Mouse (Mus musculus) adrenal gland, adult 2 months (tissue): ENCODE results near the gene Lemd1. TPM values are rescaled to one million over a fixed set of nuclear protein-coding genes. Genes with fewer than 3 reads are reported as not detected.

Experiments
- DNase-seq: peaks from one replicate; pipeline ENCODE4 v3.0.0; 2021
- polyA plus RNA-seq: library from polyadenylated mRNA; depleted of rRNA; stranded (reverse); fragments of >200 nt; gene quantifications from 2 replicates; pipeline ENCODE4 v1.2.3, GENCODE M21; 2012
- total RNA-seq, 2 experiments: library from RNA; stranded (reverse); gene quantifications; 2 replicates each; pipeline ENCODE4 v1.2.3; 2021

The Lemd1 gene
- total and polyA plus RNA-seq, 3 experiments, result 0.20 to 0.41 TPM; not detected in 1

DNA sequence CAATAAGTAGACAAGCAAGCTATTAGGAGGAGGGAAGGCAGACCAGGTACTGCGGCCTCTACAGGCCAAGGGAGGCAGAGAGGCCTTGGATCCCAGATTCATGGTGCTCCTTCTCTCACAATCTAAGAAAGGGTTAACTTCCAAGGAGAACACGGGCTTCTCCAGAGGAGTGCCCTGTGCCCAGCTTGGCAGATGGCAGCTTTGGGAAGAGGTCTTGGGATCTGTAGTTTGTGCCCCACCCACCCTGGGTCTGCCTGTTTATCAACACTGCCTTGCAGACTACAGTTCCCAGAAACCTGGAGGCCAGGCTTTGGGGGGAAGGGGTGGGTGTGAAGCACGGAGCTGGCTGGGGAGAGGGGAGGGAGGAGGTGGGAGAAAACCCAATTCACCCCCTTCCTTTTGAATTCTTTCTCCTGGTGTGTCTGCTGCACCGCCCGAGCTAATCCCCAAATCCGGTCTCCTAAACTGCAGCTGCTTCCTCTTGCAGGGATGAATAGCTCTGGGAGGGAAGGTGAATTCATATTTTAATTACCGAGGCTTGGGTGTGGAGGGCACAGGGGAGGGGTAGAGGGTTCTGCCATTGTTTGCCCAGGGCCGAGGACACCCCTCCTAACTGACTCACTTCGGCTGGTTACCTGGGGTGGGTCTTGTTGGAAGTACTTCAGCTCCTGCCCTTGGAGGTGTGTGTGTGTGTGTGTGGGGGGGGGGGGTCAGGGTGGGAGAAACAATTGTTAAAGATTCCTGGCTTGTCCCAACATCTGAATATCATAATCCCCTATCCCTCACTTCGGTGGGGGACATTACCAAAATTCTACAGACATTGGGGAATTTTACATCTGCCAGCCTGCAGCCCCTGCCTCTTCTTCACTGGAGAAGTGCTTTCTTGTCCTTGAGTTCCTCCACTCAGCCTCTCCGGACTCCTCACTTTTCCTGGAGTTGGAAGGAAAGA is 9.6 kb downstream of the Lemd1 start:
- DNase-seq, result no peak

DNA sequence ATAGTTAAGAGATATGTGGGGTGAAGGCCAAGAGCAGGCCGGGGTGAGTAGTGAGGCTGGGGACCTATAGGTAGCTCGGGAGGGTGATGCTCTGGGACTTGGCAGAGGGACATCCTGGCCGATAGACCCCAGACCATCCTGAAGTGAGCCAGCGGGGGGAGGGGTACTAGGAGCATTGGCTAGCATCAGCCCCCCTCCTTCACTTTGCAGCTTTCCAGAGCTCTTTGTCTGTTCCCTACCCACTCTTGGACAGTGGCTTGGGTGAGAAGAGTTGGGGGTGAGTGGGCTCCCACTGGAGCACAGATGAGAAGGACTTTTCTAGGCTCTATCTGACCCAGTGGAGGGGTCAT is 10.3 kb downstream of the Lemd1 start:
- DNase-seq, result no peak

DNA sequence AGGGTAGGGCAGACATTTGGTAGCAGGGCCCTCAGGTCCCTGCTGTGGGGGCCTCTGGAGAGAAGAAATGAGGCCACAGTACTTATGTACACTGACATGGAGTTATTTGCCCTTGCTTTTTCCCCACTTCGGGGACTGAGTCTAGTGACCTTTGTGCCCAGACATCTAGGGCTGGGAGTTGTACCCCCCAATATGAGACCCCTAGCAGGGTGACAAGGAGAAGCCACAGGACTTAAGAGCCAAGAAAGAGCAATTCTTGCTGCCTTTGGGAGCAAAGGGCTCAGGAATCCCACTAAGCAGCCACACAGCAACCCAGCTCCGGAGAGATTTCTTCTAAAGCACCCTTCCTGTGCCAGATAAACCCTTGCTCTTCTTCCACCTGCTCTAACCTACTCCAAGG is 10.7 kb downstream of the Lemd1 start:
- no peak for DNase-seq

DNA sequence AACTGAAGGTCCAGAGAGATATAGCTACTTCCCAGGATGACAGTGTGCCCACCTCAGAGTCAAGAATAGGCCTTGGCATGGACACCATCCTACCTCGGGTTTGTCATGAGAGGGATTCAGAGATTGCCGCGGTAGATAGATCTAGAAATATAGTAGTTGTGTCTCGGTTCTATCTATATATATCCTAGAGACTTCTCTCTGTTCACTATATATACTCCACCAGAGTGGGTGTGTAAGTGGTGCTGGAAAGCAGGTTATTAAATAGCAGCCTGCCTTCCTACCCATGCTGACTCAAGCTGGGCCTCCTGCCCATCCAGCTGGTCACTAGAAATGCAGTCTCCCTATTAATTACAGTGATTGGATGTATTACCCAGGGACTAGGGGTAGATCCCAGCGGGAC is 11.5 kb downstream of the Lemd1 start:
- no peak for DNase-seq

DNA sequence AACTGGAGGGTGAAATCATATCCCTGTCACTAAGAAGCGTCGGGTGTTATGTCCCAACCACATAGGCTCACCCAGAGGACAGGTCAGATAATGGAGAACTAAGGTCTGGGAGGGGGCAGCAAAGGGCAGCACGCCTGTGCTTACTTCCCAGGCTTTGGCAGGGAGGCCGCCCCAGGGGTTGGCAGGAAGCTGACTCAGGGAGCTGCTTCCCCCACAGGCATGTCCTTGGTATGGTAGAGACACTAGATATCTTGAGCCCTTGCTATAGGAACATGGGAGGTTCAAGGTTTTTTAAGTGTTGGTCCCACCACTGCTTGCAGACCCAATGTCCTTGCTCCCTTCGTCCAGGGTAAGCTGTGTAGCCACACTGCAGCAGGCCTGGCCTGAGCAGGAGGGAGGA is 14.7 kb downstream of the Lemd1 start:
- DNase-seq, result peak; percentile 52

DNA sequence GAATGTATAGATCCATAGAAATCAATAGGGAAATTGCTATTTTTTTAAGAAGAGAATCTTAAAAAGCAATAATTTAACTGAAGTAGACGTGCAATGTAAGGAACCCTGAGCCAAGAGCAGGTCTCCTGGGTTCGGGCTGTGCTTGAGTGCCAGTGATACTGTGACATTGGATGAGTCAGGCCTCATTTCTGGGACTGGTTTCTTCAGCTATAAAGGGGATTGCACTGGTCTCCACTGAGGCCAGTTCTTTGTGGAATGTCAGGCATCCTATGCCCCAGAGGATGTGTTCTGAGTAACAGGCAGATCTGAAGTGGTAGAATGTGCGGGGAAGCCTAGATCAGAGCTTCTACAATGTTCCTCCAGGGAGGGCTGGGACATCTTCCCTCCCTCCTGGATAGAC is 15.6 kb downstream of the Lemd1 start:
- DNase-seq, result no peak

DNA sequence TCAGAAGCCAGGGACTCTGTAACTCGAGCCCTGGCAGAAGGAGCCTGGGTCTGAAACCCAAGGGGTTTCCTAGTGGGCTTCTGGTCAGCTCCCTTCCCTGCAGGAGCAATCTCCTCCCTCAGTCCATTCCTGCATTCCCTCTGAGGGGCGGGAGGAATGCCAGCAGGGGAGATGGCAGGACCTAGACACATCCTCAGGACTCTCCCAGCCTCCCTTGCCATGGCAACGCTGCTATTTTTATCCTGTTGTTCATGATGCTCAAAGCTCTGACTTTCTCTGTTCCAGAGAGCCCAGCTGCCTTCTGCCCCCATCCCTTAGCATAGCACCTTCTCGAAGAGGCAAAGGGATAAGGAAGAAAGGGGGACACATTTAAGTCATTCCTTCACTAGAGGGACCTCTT is 16.9 kb downstream of the Lemd1 start:
- DNase-seq, result no peak

DNA sequence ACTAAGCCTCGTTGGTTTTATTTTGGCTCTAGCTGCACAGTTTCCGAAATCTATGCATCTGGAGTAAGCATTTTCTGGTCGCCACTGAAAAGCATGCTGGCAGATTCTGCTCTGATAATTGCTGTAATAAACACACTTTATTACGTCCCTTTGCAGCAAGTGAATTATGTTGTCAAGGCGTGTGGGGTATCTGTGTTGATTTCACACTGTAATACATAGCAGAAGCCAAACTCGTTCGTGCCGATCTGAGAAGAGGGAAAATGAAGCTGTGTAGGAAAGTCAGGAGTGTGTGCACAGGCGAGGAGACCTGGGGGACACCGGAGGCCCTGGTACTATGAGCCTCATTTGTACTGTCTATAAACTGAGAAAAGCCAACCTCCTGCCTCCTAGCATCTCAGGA is 18.2 kb downstream of the Lemd1 start:
- DNase-seq, result no peak

DNA sequence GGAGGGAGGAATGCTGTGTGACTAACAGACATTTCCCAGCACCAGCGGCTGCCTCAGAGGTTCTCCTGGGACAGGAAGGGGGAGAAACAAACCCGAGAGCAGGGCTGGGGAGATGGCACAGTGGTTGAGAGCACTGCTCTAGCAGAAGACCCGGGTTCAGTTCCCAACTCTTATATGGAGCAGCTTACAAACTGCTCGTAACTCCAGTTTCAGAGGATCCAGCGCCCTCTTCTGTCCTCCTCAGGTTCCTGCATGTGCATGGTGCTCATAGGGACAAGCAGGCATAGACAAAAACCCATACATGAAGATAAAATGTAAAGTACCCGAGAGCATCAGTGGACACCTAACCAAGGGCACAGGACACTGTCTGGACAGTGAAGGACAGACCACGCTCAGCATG is 19.7 kb downstream of the Lemd1 start:
- peak; percentile 66 for DNase-seq

DNA sequence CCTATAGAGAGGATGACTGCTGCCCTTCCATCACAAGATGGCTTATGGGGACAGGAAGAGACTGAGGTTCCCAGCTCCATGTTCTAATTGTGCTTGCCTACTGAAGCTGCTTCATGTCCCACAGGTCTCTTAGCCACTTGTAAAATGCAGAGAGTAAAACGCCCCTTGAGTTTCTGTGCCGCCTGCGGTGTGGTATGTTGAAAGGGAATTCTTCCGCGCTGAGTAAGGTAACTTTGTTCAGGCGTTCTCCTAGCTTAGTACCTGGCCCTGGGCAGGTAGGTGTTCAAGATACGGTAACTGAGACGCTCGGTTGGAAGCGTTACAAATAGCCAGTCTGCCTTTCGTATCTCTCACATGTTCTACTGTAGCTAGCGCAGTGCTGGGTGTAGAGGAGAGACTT is 20.4 kb downstream of the Lemd1 start:
- DNase-seq, result peak; percentile 11

DNA sequence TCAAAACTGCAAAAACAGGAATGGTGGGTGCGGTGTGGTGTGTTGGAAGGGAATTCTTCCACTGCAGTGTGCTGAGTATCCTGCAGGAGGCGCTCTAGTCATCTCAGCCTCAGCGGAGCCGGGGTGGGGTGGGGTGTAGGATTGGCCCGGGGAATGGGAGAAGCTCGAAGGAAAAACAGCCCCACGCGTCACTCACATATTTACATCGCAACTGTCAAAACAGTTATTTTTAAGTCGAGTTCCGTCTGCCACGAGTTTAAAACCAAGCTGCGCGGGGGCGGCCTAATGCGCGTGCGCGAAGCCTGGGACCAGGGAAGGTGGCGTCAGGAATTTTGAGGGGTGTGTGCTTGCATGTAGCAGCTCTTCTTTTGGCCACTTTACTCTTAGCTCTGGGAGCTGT is 21.0 kb downstream of the Lemd1 start:
- DNase-seq, result peak; percentile 67

DNA sequence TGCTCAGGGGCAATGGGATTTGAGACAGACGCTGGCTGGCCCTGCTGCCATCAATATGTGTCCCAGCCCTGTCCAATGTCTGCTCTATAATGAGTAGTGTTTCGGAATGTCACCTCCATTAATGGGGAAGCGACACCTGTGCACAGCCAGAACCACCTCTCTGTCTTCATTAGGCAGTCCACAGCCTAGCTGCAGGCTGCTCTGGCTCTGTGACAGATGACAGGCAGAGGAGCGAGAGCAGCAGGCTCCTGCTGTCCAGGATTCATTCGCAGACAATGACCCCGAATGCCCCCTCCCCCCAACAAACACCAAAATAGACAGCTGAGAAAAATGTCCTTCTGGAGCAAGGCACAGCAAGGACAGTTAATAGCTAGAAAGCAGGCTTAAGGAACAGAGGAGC is 21.8 kb downstream of the Lemd1 start:
- DNase-seq, result no peak

DNA sequence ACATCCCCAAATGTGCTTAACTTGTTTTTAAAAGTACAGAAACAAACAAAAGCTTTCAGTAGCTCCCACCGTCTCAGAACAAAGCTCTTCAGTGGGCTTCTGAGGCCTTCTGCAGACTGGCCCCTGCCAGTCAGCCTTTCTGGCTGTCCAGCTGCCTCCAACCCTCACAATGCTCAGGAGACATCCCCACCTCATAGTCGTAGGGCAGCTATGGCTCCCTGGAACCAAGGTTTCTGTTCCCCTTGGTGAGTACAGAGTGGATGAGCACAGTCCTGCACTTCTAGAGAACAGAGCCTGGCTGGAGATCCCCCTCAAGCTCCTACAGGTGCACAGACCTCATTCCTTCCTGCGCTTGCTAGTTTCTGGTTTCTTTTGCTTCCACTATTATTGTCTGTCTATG is 25.0 kb downstream of the Lemd1 start:
- no peak for DNase-seq

DNA sequence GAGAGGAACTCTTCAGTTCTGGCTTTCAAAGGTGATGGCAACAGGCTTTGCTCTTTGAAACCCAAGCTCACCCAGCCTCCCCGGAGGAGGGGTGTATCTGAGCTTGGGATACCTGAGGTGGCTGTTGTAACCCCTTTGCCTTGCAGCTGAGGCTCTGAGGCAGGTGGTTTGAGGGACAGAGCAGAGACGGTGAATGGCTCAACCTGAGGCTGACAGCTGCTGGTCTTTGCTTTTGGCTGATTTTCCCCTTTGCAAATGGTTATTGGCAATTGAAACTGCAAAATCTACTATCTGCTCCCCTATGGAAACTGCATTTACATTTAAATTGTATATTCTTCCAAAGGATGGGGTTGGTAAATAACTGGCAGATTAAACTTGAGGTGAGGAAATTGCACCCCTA is 30.4 kb downstream of the Lemd1 start:
- DNase-seq, result no peak

DNA sequence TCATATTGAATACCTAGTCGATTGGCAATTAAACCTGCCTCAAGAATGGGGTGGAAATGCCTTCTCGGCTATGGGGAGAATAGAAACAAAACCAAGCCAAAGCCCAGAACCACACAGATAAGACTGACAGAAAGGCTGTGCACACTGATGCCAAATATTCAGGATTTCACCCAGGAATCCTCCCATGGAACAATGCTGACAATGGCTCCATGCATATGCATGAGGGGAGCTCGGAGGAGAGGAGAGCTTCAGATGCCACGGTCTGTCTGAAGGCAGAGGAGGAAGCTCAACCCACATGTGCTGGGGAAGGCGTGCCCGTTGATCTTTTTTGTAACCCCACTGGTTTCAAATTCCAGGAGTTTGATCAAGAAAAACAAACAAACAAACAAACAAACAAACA is 30.9 kb downstream of the Lemd1 start:
- no peak for DNase-seq

DNA sequence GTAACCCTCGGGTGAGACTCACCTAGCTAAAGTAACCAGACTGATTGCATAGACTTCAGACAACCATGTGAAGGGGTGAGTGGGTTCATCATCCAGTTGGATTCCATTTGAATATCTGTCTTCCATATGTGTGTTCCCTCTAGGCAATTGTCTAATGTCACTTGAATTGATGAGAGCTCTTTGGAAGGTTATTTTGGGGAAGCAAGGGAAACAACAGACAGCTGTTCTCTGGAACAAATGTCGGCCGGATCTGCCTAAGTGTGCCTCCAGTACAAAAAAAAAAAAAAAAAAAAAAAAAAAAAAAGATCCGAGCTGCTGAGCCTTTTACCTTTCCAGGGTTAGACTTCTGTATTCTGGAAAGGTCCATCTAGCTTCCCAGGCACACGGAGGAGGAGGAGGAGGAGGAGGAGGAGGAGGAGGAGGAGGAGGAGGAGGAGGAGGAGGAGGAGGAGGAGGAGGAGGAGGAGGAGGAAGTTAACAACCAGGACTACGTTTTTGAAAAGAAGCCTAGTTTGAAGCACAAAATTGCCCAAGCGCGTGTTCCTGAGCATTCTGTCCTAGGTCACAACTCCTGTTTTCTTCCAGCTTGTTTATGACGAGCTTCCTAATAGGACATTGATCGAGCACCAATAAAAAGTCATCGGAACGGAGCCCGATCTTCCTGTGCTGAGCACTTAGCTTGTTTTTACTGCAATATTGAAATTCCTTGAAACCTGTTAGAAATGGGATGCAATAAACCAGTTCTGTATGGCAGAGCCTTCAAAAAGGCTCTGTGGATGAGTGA is 35.3 kb downstream of the Lemd1 start:
- DNase-seq, result no peak

DNA sequence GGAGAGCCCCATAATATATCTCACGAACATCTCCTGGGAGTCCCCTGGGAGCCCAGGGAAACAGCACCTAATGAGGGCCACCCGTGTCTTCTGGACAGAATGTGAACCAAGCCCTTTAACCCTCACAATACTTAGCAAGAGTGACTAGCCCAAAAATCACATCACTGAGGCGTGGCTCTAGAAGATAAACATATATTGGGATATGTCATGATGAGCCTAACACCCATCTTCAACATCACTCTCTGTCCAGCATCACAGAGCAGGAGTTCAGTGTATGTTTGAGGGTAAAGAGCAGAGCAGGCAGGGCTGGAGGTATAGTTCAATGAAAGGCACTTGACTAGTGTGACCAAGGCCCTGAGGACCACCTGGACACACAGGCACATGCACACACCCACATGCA is 38.4 kb downstream of the Lemd1 start, which contains the start of gene Gm10188:
TSS of gene Gm10188 (minus strand) at position 101 of the 400 bp plus-strand sequence.
- no peak for DNase-seq

DNA sequence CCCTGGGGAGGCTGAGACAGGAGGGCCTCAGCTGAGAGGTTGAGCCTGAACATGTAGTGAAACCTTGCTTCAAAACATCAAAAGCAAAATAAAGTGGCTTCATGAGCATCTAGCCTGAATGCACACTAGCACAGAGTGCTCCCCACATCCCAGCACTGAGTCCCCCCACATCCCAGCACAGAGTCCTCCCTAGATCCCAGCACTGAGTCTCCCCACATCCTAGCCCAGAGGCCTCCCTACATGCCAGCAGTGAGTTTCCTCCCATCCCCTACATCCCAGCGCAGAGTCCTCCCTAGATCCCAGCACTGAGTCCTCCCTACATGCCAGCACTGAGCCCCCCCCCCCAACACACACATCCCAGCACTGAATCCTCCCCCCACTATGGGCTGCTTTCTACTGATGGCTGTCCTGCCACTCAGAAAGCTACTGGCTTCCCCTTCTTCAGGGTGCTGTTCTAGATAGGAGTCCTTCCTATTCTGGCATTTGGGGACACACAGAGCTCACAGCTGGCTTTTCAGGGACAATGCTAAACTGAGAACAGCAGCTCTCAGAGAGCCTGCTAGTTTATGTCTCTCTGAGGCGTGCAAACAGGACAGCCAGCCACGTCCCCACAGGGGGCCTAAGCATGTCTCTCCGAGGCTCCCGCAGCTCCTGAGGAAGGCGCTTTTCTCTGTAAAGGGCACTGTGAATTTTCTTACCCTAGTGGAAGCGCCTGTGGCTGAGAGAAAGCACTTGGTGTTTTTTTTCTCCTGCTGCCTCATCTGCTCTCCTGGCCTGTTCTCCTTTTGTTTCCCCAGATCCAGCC is 40.4 kb downstream of the Lemd1 start:
- no peak for DNase-seq

DNA sequence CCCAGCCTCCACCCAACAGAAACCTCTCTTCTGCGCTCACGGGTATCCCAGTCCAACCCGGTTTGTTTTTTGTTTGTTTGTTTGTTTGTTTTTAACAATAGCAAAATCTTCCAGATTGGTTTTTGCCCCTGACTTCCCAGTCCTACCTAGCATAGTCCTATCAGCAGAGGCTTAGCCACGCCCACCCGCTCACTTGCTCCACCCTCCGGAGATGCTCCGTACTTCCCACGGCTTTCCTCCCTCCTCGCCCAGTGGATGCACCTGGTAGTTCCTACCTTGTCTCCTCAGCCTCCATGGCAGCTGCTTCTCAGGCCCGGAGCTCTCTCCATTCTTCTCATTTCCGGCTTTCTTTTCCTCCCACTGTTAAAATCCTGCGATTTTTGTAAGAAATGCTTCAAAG is 42.3 kb downstream of the Lemd1 start:
- DNase-seq, result no peak

DNA sequence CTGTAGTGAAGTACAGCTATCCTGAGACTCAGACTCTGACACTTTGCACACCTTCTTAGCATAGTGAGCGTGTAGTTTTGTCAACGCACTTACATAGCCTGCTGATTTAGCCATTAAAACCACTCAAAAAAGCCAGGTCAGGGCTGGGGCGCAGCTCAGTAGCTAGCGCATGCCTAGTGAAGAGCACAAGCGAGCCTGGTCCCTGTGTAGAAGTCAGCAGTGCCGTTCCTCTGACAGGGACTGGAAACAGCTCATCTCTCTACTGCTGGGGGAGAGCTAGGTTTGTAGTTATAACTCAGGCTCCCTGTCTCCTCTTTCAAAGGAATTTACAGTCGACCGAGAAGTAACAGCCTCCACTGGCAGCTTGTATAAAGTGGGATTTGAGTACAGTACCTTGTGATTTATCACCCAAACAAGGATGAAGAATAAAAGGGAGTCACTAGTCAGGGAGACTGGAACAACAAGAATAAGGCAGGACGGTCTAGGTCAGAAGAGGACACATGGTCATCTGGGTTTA is 43.6 kb downstream of the Lemd1 start:
- no peak for DNase-seq

DNA sequence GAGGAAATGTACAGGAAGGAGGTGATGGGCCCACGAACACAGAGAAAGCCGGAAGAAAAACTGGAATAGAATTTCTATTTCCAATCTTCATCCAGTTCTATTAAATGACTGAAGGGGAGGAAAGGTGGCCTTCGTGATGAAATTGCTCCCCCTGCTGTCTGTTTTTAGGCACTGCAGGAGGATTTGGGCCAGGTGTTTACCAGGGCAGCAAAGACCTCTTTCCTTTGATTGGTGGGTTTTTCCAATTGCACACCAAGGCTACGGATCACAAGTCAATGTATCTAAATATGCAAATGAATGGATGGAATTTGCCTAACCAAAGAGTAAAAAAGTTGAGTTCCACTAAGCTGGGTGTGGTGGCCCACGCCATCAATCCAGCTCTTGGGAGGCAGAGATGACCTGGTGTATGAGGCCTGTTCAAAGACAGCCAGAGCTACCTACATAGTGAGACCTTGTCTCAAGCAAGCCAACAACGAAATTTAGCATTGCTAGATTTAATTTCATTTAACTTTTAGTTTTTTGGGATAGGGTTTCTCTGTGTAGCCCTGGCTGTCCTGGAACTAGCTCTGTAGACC is 46.4 kb downstream of the Lemd1 start:
- peak; percentile 62 for DNase-seq

DNA sequence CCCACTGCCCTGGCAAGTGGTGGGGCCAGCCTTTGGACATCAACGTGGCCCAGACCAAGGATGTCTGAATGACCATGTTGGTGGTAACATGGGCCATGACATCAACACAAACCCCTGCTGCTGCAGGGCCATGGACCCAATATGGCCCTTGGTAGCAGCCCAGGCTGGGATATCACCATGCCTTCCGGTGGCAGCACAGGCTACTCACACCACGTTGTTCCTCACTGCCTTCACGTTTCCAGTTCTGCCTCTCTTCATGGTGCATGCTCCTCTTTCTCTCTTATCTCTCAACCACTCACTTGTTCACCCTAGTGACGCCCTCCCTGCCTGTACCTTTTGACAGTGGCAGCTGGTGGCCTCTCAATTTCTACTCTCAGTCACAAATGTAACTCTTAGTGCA is 53.8 kb downstream of the Lemd1 start:
- no peak for DNase-seq
